Mouse (Mus musculus): ENCODE measurements around the gene Grin2c.

Gene Grin2c

GRCm38 (mm10) chr11:115264862-115265668 is 2.0 kb downstream of the Grin2c start:
- no peak for DNase-seq (ENCODE audit: low read depth, low spot score)

GRCm38 (mm10) chr11:115264136-115264861 is 2.7 kb downstream of the Grin2c start:
- DNase-seq (ENCODE audit: low read depth, low spot score) = no peak

- no peak for DNase-seq (ENCODE audit: low read depth, low spot score)
Measured at GRCm38 (mm10) chr11:115262954-115263353, 4.1 kb downstream of the Grin2c start.

- no peak for DNase-seq (ENCODE audit: low read depth, low spot score)
Measured at GRCm38 (mm10) chr11:115259134-115259533, 7.9 kb downstream of the Grin2c start.

GRCm38 (mm10) chr11:115257775-115258510 is 9.1 kb downstream of the Grin2c start:
- peak; percentile 50 for DNase-seq (ENCODE audit: low read depth, low spot score)

- DNase-seq (ENCODE audit: low read depth, low spot score) = no peak
Measured at GRCm38 (mm10) chr11:115251258-115251657, 15.8 kb downstream of the Grin2c start.

GRCm38 (mm10) chr11:115250405-115251090 is 16.5 kb downstream of the Grin2c start:
- DNase-seq (ENCODE audit: low read depth, low spot score) = no peak

- no peak for DNase-seq (ENCODE audit: low read depth, low spot score)
Measured at GRCm38 (mm10) chr11:115249721-115250404, 17.2 kb downstream of the Grin2c start.

- DNase-seq (ENCODE audit: low read depth, low spot score) = no peak
Measured at GRCm38 (mm10) chr11:115247945-115248344, 19.1 kb downstream of the Grin2c start.

- no peak for DNase-seq (ENCODE audit: low read depth, low spot score)
Measured at GRCm38 (mm10) chr11:115247240-115247639, 19.8 kb downstream of the Grin2c start.

- no peak for DNase-seq (ENCODE audit: low read depth, low spot score)
Measured at GRCm38 (mm10) chr11:115246386-115246785, 20.7 kb downstream of the Grin2c start.

- DNase-seq (ENCODE audit: low read depth, low spot score) = no peak
Measured at GRCm38 (mm10) chr11:115244840-115245239, 22.2 kb downstream of the Grin2c start.

GRCm38 (mm10) chr11:115243783-115244182 is 23.3 kb downstream of the Grin2c start:
- DNase-seq (ENCODE audit: low read depth, low spot score) = no peak

GRCm38 (mm10) chr11:115242746-115243145 is 24.3 kb downstream of the Grin2c start:
- DNase-seq (ENCODE audit: low read depth, low spot score) = no peak

GRCm38 (mm10) chr11:115241402-115241801 is 25.6 kb downstream of the Grin2c start:
- DNase-seq (ENCODE audit: low read depth, low spot score) = no peak

GRCm38 (mm10) chr11:115236570-115236969 is 30.5 kb downstream of the Grin2c start:
- DNase-seq (ENCODE audit: low read depth, low spot score) = peak; percentile 32

- no peak for DNase-seq (ENCODE audit: low read depth, low spot score)
Measured at GRCm38 (mm10) chr11:115234320-115235044, 32.6 kb downstream of the Grin2c start.

- no peak for DNase-seq (ENCODE audit: low read depth, low spot score)
Measured at GRCm38 (mm10) chr11:115233526-115234290, 33.3 kb downstream of the Grin2c start.

GRCm38 (mm10) chr11:115232889-115233288 is 34.2 kb downstream of the Grin2c start:
- no peak for DNase-seq (ENCODE audit: low read depth, low spot score)

GRCm38 (mm10) chr11:115231924-115232323 is 35.1 kb downstream of the Grin2c start:
- DNase-seq (ENCODE audit: low read depth, low spot score) = no peak

Data from forelimb bud, embryonic 11.5 days (tissue).